Mouse (Mus musculus) liver, embryonic 15.5 days (tissue): ENCODE results near the gene Krt80. TPM values are rescaled to one million over a fixed set of nuclear protein-coding genes. Genes with fewer than 3 reads are reported as not detected.
A peak's percentile ranks its signal among the peaks of the same experiment; 100 is the strongest.

Experiments used
- ATAC-seq: fragments of 200-750 bp; cut with Nextera tagmentation; 2 replicates; pipeline ENCODE4 v1.8.0; 2017; ENCODE audit warnings: moderate number of reproducible peaks, mild to moderate bottlenecking, moderate library complexity; ENCODE audit not compliant: insufficient read depth
- H3K27ac ChIP-seq: fragments of 300-500 bp; sonication (generic); replicated peaks from 2 replicates; pipeline ENCODE4 v1.5.1; 2015; ENCODE audit warnings: mild to moderate bottlenecking, inconsistent platforms
- H3K27me3 ChIP-seq: fragments of 300-500 bp; sonication (generic); 2 replicates; pipeline ENCODE4 v1.6.1; 2015; ENCODE audit warnings: mild to moderate bottlenecking, inconsistent platforms
- H3K36me3 ChIP-seq: fragments of 300-500 bp; sonication (generic); replicated peaks from 2 replicates; pipeline ENCODE4 v1.6.1; 2015; ENCODE audit warnings: moderate library complexity, mild to moderate bottlenecking, inconsistent platforms
- H3K4me1 ChIP-seq: fragments of 300-500 bp; sonication (generic); replicated peaks from 2 replicates; pipeline ENCODE4 v1.6.1; 2015; ENCODE audit warnings: inconsistent platforms
- H3K4me2 ChIP-seq: fragments of 300-500 bp; sonication (generic); 2 replicates; pipeline ENCODE4 v1.6.1; 2015; ENCODE audit warnings: moderate library complexity, mild to moderate bottlenecking, inconsistent platforms
- H3K4me3 ChIP-seq: fragments of 300-500 bp; sonication (generic); replicated peaks from 2 replicates; pipeline ENCODE4 v1.5.1; 2015; ENCODE audit warnings: mild to moderate bottlenecking, inconsistent platforms
- H3K9ac ChIP-seq: fragments of 300-500 bp; sonication (generic); 2 replicates; pipeline ENCODE4 v1.6.1; 2015; ENCODE audit warnings: moderate library complexity, mild to moderate bottlenecking, inconsistent platforms
- H3K9me3 ChIP-seq: fragments of 300-500 bp; sonication (generic); replicated peaks from 2 replicates; pipeline ENCODE4 v1.6.1; 2016; ENCODE audit warnings: inconsistent platforms
- WGBS: fragments of 180-500 bp; shearing (Covaris S2); methylation state at CpG from one replicate; pipeline ENCODE4 v1.1.7; 2015; ENCODE audit warnings: mixed read lengths; ENCODE audit not compliant: insufficient replicate concordance; 5-methylcytosine and 5-hydroxymethylcytosine counted together
- polyA plus RNA-seq: library from polyadenylated mRNA; unstranded; fragments of >200 nt; fragmentation: Nextera tagmentation; extraction: Ambion mirVana; gene quantifications from 2 replicates; pipeline ENCODE4 v1.2.1, GENCODE M21; 2015

Krt80 gene
- polyA plus RNA-seq, 1 experiment from 2014 or later: 0.44 TPM

- Histone ChIP-seq H3K4me1 (peaks cover 21% of the 10 kb centered on the region), H3K9ac (no peak overlapping the region), H3K4me2 (no peak overlapping the region), H3K27ac (peak overlapping the region; percentile 59), H3K9me3 (no peaks in the 10 kb centered on the region), H3K4me3 (no peak overlapping the region), H3K36me3 (no peaks in the 10 kb centered on the region), H3K27me3 (no peaks in the 10 kb centered on the region)
- ATAC-seq: no peak
- WGBS: 5% methylated on average over 4 of the region's 4 CpGs
Observed at GRCm38 (mm10) chr15:101374879-101375278, 4.9 kb upstream of the Krt80 start.

GRCm38 (mm10) chr15:101373286-101373898 lies 3.4 kb upstream of the Krt80 start:
- no peak overlapping the region for H3K4me2 ChIP-seq
- no peaks in the 10 kb centered on the region for H3K27me3 ChIP-seq
- no peak for ATAC-seq
- no peaks in the 10 kb centered on the region for H3K9me3 ChIP-seq
- H3K4me1 ChIP-seq: peaks cover 21% of the 10 kb centered on the region
- 0 out of 2 replicates have a peak overlapping the region, but pooled peaks have one; percentile 9 for H3K27ac ChIP-seq
- no peak overlapping the region; the same call in 1 of the 2 replicates for H3K4me3 ChIP-seq
- 46% methylated on average over 16 of the region's 16 CpGs for WGBS
- H3K36me3 ChIP-seq: no peaks in the 10 kb centered on the region
- H3K9ac ChIP-seq: no peak overlapping the region

DNA sequence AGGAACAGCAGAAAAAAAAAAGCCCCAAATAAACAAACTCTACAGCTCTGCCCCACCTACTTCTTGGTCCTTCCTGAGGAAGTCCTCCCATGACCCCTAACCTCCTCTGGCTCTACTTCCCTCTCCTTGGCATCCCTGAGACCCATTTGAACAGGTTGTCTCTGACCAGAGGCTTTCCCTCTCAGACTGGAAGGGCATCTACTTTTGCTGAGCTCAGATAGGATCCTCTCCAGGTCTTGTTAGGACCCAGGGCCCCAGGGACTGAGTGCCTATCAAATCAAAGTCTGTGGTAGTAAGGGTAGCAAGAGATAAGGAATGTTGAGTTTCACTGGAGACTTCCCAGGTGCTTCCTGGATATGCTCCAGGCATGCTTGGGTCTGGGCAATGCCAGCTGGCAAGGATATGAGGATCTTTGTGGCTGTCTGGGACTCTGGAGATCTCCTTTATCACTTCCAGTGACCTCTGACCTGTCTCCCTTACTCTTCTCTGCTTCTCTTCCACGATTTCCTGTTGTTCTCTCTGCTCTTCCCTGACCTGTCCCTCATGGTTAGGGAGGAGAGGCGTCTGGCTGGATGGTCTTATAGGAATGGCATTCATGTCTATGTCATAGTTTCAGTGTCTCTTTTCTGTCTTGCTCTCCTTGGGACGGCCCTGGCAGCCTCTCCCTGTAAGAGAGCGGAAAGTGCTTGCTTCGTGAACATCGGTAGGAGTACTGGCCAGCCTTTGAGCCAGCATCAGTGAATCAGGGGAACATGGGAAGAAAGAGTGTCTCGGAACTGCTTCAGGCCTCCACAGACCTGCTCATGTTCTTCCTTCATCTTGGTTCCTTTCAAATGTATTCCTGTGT lies 2.4 kb upstream of the Krt80 start:
- Histone ChIP-seq H3K4me3 (no peak overlapping the region), H3K9me3 (no peaks in the 10 kb centered on the region), H3K4me2 (no peak overlapping the region), H3K27ac (no peak overlapping the region; the same call in 1 of the 2 replicates), H3K4me1 (peaks cover 21% of the 10 kb centered on the region), H3K9ac (no peak overlapping the region), H3K36me3 (no peaks in the 10 kb centered on the region), H3K27me3 (no peaks in the 10 kb centered on the region)
- WGBS: 48% methylated on average over 7 of the region's 7 CpGs
- ATAC-seq: no peak

DNA sequence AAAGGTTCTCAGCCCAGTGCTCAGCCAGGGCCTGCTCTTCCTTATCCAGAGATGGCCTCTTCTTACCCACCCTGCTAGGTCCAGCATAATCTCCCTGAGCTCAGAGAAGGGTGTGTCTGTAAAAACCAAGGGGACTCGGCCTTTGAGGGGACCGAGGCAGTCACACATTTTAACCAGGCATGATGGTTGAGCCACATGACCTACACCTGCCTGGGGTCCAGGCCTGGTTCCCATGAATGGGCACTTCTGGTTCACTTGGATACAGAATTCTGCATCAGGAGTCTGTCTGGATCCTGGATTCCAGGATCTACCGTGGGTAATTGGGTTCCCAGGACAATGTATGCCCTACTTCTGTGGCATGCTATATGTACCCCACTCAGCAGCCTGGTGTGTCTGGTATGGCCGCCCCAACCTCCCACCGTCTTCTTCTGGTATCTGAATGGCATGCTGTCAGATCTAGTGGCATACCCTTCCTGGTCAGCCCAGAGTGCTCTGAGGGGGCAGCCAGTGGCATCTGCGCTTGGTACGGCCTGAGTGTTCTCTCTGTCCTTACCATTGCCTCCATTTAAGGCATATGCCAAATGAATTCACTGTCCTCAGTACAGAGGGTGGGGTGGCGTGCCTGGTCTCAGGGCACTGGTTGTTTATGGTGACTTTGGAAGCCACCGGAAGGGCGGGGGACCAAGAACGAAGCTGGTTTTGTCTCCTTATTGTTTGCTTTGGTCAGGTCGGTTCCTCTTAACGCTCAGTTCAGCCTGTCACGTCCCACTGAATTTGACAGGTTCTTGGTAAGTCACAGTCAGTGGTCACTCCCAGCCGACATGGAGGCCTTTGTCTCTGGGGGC lies 1.4 kb upstream of the Krt80 start:
- Histone ChIP-seq H3K4me1 (peaks cover 19% of the 10 kb centered on the region), H3K27me3 (no peaks in the 10 kb centered on the region), H3K4me2 (no peak overlapping the region), H3K27ac (0 out of 2 replicates have a peak overlapping the region, but pooled peaks have one; percentile 4), H3K4me3 (no peak overlapping the region), H3K9ac (no peak overlapping the region), H3K36me3 (no peaks in the 10 kb centered on the region), H3K9me3 (no peaks in the 10 kb centered on the region)
- ATAC-seq: no peak
- WGBS: 57% methylated on average over 15 of the region's 15 CpGs

DNA sequence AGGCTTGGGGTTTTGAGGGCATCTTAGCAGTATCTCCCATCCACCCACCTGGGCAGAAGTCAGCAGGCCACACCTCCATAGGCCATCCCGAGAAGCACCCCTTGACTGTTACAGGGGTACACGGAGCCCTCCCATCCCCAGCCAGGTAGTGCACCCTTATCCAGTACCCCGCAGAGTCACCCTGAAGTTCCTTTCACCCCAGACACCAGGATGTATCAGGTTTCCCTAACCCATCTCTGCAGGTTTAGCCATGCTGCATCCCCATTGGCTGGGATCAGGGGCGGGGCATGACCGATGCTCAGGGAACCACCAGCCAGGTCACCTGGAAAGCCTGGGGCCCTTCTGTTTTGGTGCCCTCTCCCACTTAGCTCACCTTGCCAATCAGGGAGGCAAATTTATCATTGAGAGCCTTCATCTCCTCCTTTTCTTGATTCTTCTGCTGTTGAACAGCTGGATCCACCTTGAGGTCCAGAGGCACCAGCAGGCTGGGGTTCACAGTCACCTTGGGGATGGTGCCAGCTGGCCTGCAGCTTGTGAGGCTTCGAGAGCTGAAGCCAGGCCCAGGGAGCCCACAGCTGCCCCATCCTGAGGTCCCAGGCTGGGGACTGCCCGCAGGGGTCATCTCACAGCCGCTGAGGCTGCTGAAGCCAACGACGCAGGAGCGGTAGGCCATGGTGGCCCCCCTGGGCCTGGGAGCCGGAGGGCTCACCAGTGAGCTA lies 421 bp downstream of the Krt80 start:
- 0 out of 2 replicates have a peak, but pooled peaks cover 8% of the 10 kb centered on the region for H3K4me1 ChIP-seq
- no peaks in the 10 kb centered on the region for H3K27me3 ChIP-seq
- H3K4me2 ChIP-seq: no peak overlapping the region
- H3K36me3 ChIP-seq: no peaks in the 10 kb centered on the region
- no peak overlapping the region for H3K4me3 ChIP-seq
- H3K27ac ChIP-seq: no peak overlapping the region
- 63% methylated on average over 12 of the region's 12 CpGs for WGBS
- H3K9me3 ChIP-seq: no peaks in the 10 kb centered on the region
- ATAC-seq: no peak
- H3K9ac ChIP-seq: no peak overlapping the region

DNA sequence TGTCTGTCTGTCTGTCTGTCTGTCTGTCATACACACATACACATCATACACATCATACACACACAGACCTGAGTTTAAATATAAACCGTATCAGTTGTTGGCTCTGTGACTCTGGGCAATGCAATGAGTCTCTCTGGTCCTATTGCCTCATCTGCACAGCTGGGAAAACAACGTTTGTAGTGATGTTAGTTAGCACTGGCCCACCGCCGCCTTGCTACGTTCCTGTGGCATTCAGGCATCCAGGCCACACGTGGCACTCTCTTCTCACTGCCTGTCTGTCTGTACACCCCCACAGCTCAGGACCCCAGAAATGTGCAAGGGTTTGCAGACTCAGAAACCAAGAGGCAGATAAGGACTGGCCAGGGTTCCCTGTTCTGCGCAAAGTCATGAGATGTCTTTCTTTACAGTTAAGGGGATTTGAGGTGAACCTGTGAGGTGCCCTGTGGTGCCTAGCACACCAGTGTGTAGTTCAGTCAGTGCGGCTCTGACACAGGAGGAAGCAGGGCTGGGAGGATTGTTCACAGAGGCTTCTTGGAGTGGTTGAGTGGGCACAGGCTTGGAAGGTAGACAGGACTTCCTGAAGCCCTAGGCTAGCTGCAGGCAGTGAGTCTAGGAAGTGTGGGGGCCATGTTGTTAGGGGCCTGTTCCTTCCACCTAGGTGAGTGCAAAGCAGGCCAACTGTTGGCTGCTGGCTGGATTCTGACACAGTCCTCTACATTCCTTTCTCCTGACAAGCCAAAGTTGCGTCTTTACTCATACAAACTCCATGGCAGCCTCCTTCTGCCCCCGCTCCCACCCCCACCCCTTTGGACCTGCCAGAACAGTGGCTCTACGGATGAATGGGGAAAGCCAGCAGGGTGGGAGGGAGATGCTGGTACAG lies 1.2 kb downstream of the Krt80 start:
- Histone ChIP-seq H3K4me2 (no peak overlapping the region), H3K4me1 (0 out of 2 replicates have a peak, but pooled peaks cover 8% of the 10 kb centered on the region), H3K36me3 (no peaks in the 10 kb centered on the region), H3K9me3 (no peaks in the 10 kb centered on the region), H3K27ac (no peak overlapping the region), H3K27me3 (no peaks in the 10 kb centered on the region), H3K4me3 (no peak overlapping the region), H3K9ac (no peak overlapping the region)
- ATAC-seq: no peak
- WGBS: 57% methylated on average over 11 of the region's 11 CpGs

- Histone ChIP-seq H3K36me3 (no peaks in the 10 kb centered on the region), H3K4me1 (0 out of 2 replicates have a peak, but pooled peaks cover 8% of the 10 kb centered on the region), H3K9ac (no peak overlapping the region), H3K4me2 (no peak overlapping the region), H3K27ac (no peak overlapping the region), H3K27me3 (no peaks in the 10 kb centered on the region), H3K9me3 (no peaks in the 10 kb centered on the region), H3K4me3 (no peak overlapping the region)
- no peak for ATAC-seq
- WGBS: 69% methylated on average over 6 of the region's 6 CpGs
Observed at GRCm38 (mm10) chr15:101368015-101368414, 1.9 kb downstream of the Krt80 start.

GRCm38 (mm10) chr15:101367497-101367896 lies 2.5 kb downstream of the Krt80 start:
- WGBS: 29% methylated on average over 8 of the region's 8 CpGs
- Histone ChIP-seq H3K36me3 (no peaks in the 10 kb centered on the region), H3K9me3 (no peaks in the 10 kb centered on the region), H3K4me1 (0 out of 2 replicates have a peak, but pooled peaks cover 4% of the 10 kb centered on the region), H3K4me2 (no peak overlapping the region), H3K27ac (no peak overlapping the region), H3K4me3 (no peak overlapping the region), H3K9ac (no peak overlapping the region), H3K27me3 (no peaks in the 10 kb centered on the region)
- no peak for ATAC-seq

DNA sequence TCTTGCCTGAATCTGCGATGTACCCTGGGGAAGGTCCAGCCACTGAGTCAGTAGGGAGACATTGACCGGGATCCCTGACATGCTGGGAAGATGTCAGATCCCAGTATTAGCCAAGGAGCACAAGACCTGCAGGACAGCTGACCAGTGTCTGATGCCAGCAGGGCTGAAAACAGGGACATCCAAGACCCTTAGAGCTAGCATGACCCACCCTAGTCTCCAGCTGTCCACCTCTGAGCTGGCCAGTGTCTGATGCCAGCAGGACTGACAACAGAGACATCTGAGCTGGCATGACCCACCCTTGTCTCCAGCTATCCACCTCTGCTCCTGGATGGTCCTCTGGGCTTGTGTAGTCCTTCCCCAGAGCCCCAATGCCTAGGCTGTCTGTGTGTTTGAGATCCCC lies 3.0 kb downstream of the Krt80 start:
- H3K4me1 ChIP-seq: no peaks in the 10 kb centered on the region
- no peak for ATAC-seq
- no peak overlapping the region for H3K9ac ChIP-seq
- no peak overlapping the region for H3K4me2 ChIP-seq
- no peak overlapping the region for H3K4me3 ChIP-seq
- no peaks in the 10 kb centered on the region for H3K9me3 ChIP-seq
- no peaks in the 10 kb centered on the region for H3K27me3 ChIP-seq
- no peaks in the 10 kb centered on the region for H3K36me3 ChIP-seq
- H3K27ac ChIP-seq: no peak overlapping the region
- WGBS: 44% methylated on average over 2 of the region's 2 CpGs

DNA sequence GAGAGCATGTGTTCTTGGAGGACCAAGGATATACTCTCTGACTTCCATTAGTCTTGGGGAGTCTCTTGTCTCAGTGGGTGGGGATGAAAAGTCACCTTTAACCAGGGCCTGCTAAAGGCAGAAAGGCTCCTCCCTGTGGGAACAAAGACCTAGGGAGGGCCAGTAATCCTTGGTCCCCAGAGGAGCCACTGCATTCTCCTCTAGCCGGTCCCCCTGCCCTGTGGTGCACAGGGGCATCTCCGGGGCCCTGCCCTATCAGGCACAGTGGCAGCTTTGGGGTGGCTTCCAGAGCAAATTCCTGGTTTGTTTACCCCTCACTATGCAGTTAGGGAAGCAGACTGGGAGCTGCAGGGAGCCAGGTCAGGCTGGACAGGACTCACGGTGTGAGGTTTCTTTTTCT lies 3.5 kb downstream of the Krt80 start:
- Histone ChIP-seq H3K27ac (no peak overlapping the region), H3K4me1 (no peaks in the 10 kb centered on the region), H3K9me3 (no peaks in the 10 kb centered on the region), H3K27me3 (no peaks in the 10 kb centered on the region), H3K4me2 (no peak overlapping the region), H3K9ac (no peak overlapping the region), H3K36me3 (no peaks in the 10 kb centered on the region), H3K4me3 (no peak overlapping the region)
- ATAC-seq: no peak
- 46% methylated on average over 3 of the region's 3 CpGs for WGBS
